Mouse (Mus musculus): ENCODE measurements around the gene Slco2a1. TPM values are rescaled to one million over a fixed set of nuclear protein-coding genes. Genes with fewer than 3 reads are reported as not detected.

Gene Slco2a1
- polyA plus RNA-seq, 1 experiment from 2014 or later = 70.0 TPM

- no peak overlapping the region for H3K4me3 ChIP-seq (ENCODE audit: low read depth, low read length)
- DNase-seq (ENCODE audit: low spot score) = no peak
- no peaks in the 10 kb centered on the region for H3K27me3 ChIP-seq (replicated peaks; ENCODE audit: insufficient read depth, low read length)
- H3K9ac ChIP-seq (replicated peaks; ENCODE audit: low read depth) = no peak overlapping the region
- no peak overlapping the region for H3K4me2 ChIP-seq (replicated peaks; ENCODE audit: low read depth, low read length)
- H3K9me3 ChIP-seq (ENCODE audit: low read length) = no peaks in the 10 kb centered on the region
- no peak overlapping the region for H3K27ac ChIP-seq (ENCODE audit: low read length)
- ATAC-seq = no peak
- H3K4me1 ChIP-seq (ENCODE audit: insufficient read depth, low read depth, low read length) = no peaks in the 10 kb centered on the region
- 75% methylated on average over 3 of the region's 3 CpGs for WGBS
- TF ChIP-seq EP300 (IDR thresholded peaks at IDR 0.05) (no peak), CTCF (IDR thresholded peaks at IDR 0.05) (no peak)
- no peaks in the 10 kb centered on the region for H3K36me3 ChIP-seq (ENCODE audit: insufficient read depth, low read length)
These were observed 32.6 kb upstream of the Slco2a1 start for GRCm38 (mm10) chr9:102955866-102956265.

GRCm38 (mm10) chr9:102958703-102959102, 29.8 kb upstream of the Slco2a1 start:
- Histone ChIP-seq H3K27ac (ENCODE audit: low read length) (no peak overlapping the region), H3K4me1 (ENCODE audit: insufficient read depth, low read depth, low read length) (no peaks in the 10 kb centered on the region), H3K4me2 (replicated peaks; ENCODE audit: low read depth, low read length) (no peak overlapping the region), H3K4me3 (ENCODE audit: low read depth, low read length) (no peak overlapping the region), H3K36me3 (ENCODE audit: insufficient read depth, low read length) (no peaks in the 10 kb centered on the region), H3K27me3 (replicated peaks; ENCODE audit: insufficient read depth, low read length) (no peaks in the 10 kb centered on the region), H3K9ac (replicated peaks; ENCODE audit: low read depth) (no peak overlapping the region), H3K9me3 (ENCODE audit: low read length) (no peaks in the 10 kb centered on the region)
- WGBS = 61% methylated on average over 6 of the region's 6 CpGs
- DNase-seq (ENCODE audit: low spot score) (no peak), ATAC-seq (no peak)
- TF ChIP-seq EP300 (IDR thresholded peaks at IDR 0.05) (no peak), CTCF (IDR thresholded peaks at IDR 0.05) (no peak)

GRCm38 (mm10) chr9:102961356-102962092, 27.0 kb upstream of the Slco2a1 start:
- TF ChIP-seq EP300 (IDR thresholded peaks at IDR 0.05) (no peak), CTCF (IDR thresholded peaks at IDR 0.05) (no peak)
- no peak for DNase-seq (ENCODE audit: low spot score)
- H3K4me3 ChIP-seq (ENCODE audit: low read depth, low read length) = no peak overlapping the region
- WGBS = 38% methylated on average over 8 of the region's 8 CpGs
- H3K9me3 ChIP-seq (ENCODE audit: low read length) = no peaks in the 10 kb centered on the region
- no peak for ATAC-seq
- H3K36me3 ChIP-seq (ENCODE audit: insufficient read depth, low read length) = no peaks in the 10 kb centered on the region
- no peak overlapping the region for H3K27ac ChIP-seq (ENCODE audit: low read length)
- no peak overlapping the region for H3K9ac ChIP-seq (replicated peaks; ENCODE audit: low read depth)
- H3K27me3 ChIP-seq (replicated peaks; ENCODE audit: insufficient read depth, low read length) = no peaks in the 10 kb centered on the region
- H3K4me2 ChIP-seq (replicated peaks; ENCODE audit: low read depth, low read length) = no peak overlapping the region
- H3K4me1 ChIP-seq (ENCODE audit: insufficient read depth, low read depth, low read length) = no peaks in the 10 kb centered on the region

- H3K27ac ChIP-seq (ENCODE audit: low read length) = no peak overlapping the region
These were observed 26.3 kb upstream of the Slco2a1 start for GRCm38 (mm10) chr9:102962093-102962788.

GRCm38 (mm10) chr9:102963321-102963720, 25.2 kb upstream of the Slco2a1 start:
- 68% methylated on average over 7 of the region's 7 CpGs for WGBS

More at GRCm38 (mm10) chr9:102962093-102962788, 26.3 kb upstream of the Slco2a1 start:
- Histone ChIP-seq H3K9ac (replicated peaks; ENCODE audit: low read depth) (no peak overlapping the region), H3K4me3 (ENCODE audit: low read depth, low read length) (no peak overlapping the region), H3K36me3 (ENCODE audit: insufficient read depth, low read length) (no peaks in the 10 kb centered on the region), H3K27me3 (replicated peaks; ENCODE audit: insufficient read depth, low read length) (no peaks in the 10 kb centered on the region), H3K4me1 (ENCODE audit: insufficient read depth, low read depth, low read length) (no peaks in the 10 kb centered on the region), H3K4me2 (replicated peaks; ENCODE audit: low read depth, low read length) (no peak overlapping the region), H3K9me3 (ENCODE audit: low read length) (no peaks in the 10 kb centered on the region)
- TF ChIP-seq EP300 (IDR thresholded peaks at IDR 0.05) = no peak
- TF ChIP-seq CTCF (IDR thresholded peaks at IDR 0.05) = no peak
- WGBS = 78% methylated on average over 10 of the region's 10 CpGs
- no peak for ATAC-seq
- no peak for DNase-seq (ENCODE audit: low spot score)

GRCm38 (mm10) chr9:102964644-102965043, 23.9 kb upstream of the Slco2a1 start:
- no peak overlapping the region for H3K27ac ChIP-seq (ENCODE audit: low read length)
- TF ChIP-seq EP300 (IDR thresholded peaks at IDR 0.05) = no peak
- TF ChIP-seq CTCF (IDR thresholded peaks at IDR 0.05) = no peak
- no peaks in the 10 kb centered on the region for H3K36me3 ChIP-seq (ENCODE audit: insufficient read depth, low read length)
- H3K9me3 ChIP-seq (ENCODE audit: low read length) = no peaks in the 10 kb centered on the region
- no peak overlapping the region for H3K9ac ChIP-seq (replicated peaks; ENCODE audit: low read depth)
- WGBS = 82% methylated on average over 9 of the region's 9 CpGs
- DNase-seq (ENCODE audit: low spot score) (no peak), ATAC-seq (no peak)
- H3K27me3 ChIP-seq (replicated peaks; ENCODE audit: insufficient read depth, low read length) = no peaks in the 10 kb centered on the region
- no peaks in the 10 kb centered on the region for H3K4me1 ChIP-seq (ENCODE audit: insufficient read depth, low read depth, low read length)
- no peak overlapping the region for H3K4me2 ChIP-seq (replicated peaks; ENCODE audit: low read depth, low read length)
- H3K4me3 ChIP-seq (ENCODE audit: low read depth, low read length) = no peak overlapping the region

More at GRCm38 (mm10) chr9:102963321-102963720, 25.2 kb upstream of the Slco2a1 start:
- Histone ChIP-seq H3K9me3 (ENCODE audit: low read length) (no peaks in the 10 kb centered on the region), H3K4me3 (ENCODE audit: low read depth, low read length) (no peak overlapping the region), H3K27ac (ENCODE audit: low read length) (no peak overlapping the region), H3K36me3 (ENCODE audit: insufficient read depth, low read length) (no peaks in the 10 kb centered on the region), H3K9ac (replicated peaks; ENCODE audit: low read depth) (no peak overlapping the region), H3K27me3 (replicated peaks; ENCODE audit: insufficient read depth, low read length) (no peaks in the 10 kb centered on the region), H3K4me1 (ENCODE audit: insufficient read depth, low read depth, low read length) (no peaks in the 10 kb centered on the region), H3K4me2 (replicated peaks; ENCODE audit: low read depth, low read length) (no peak overlapping the region)
- DNase-seq (ENCODE audit: low spot score) = no peak
- ATAC-seq = no peak
- no peak for TF ChIP-seq EP300 (IDR thresholded peaks at IDR 0.05)
